Mouse (Mus musculus): ENCODE results near the gene Atrnl1. TPM values are rescaled to one million over a fixed set of nuclear protein-coding genes. Genes with fewer than 3 reads are reported as not detected.

Atrnl1 gene
- polyA plus RNA-seq, 2 experiments from 2014 or later = 0.13 to 0.33 TPM

- no peak for ATAC-seq
Observed at GRCm38 (mm10) chr19:58084826-58085225, 474.0 kb downstream of the Atrnl1 start.

DNA sequence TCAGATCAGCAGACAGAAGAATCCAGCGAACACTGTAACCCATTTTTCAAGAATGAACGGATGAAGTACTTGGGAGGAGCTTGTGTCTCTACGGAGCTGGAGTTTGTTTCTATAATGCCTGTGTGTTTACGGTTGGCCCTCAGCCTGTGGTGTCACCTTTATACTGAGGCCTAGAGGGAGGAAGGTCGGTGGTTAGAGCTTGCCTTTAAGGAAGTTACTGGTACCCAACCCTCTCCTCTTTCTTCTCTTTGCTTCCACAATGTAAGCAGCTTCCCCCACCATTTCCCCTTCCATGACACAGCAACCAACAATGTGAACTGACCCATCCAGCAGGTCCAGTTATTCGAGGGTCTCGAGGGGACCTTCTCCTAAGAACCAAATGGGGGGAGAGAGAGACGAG lies 475.9 kb downstream of the Atrnl1 start:
- ATAC-seq = no peak

GRCm38 (mm10) chr19:58087901-58088300 lies 477.1 kb downstream of the Atrnl1 start:
- ATAC-seq = no peak

DNA sequence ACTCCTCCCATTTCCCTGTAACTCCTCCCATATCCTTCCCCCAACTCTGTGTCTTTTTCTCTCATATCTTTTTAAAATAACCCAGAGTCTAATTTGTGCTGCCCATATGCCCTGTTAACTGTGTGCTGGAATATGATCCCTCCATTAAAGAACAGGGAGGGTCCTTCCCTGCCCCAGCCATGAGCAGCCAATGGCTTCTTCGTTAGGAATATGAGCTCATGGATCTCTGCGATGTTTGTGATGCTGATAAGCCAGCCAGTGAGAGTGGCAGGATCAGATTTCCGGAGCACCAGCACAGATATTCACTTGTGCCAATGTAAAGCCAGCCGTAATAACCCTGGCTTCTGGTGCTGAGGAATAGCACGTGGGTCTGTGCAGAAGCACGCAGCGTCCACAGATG lies 477.6 kb downstream of the Atrnl1 start:
- ATAC-seq = no peak

DNA sequence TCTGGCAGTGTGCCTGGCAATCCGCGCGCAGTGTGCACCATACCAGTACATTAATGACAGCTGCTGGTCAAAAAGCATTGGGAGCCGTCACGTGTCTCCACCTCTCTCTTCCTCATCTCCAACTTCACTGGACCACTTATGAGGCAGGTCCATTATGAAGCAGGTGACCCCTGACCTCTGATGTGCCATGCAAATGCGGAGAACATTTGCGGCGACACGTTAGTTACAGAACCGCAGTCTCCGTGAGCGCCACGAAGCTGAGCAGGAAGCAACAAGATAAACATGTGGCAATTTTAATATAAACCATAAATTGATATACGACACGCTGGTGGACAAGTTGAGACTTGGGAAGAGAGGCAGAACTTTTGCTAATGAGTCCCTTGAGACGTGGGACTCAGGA lies 481.1 kb downstream of the Atrnl1 start:
- no peak for ATAC-seq

- ATAC-seq = no peak
Observed at GRCm38 (mm10) chr19:58094781-58095543, 484.1 kb downstream of the Atrnl1 start.

DNA sequence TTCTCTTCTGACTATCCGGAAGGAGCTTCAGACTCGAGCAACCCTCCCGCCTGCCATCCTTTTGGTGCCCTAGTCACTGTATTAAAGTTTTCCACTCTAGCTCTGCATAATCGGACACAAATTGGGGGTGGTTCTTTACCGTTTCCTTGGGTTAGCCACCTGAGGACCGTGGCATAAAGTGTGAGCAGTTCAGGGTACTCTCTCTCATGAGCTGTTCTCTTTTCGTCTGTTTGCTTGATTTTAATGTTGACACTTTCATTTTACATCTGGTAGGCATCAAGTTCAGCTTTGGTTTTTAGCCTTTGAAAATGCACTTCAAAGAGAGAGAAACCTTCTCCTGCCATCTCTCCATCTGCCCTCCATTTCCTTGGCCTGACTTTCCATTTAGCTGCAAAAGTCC lies 484.9 kb downstream of the Atrnl1 start:
- ATAC-seq = peak; percentile 24

GRCm38 (mm10) chr19:58097195-58097594 lies 486.4 kb downstream of the Atrnl1 start:
- ATAC-seq = peak; percentile 75

DNA sequence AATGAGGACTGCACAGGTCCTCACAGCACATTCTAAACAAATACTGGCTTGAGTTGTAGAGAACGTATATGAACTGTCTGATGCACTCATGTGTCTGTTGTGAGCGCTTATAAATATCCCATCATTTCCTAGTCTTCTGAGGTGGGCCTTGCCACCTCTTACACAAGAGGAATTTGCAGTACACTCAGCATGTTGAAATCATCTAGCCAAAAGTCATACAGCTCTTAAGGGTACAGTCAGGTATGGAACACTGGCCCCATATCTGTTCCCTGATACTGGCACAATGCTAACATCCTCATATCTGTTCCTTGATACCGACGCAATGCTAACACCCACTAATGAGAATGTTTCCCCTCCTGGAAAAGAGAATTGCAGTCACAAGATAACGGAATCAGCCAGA lies 488.7 kb downstream of the Atrnl1 start:
- ATAC-seq = no peak

DNA sequence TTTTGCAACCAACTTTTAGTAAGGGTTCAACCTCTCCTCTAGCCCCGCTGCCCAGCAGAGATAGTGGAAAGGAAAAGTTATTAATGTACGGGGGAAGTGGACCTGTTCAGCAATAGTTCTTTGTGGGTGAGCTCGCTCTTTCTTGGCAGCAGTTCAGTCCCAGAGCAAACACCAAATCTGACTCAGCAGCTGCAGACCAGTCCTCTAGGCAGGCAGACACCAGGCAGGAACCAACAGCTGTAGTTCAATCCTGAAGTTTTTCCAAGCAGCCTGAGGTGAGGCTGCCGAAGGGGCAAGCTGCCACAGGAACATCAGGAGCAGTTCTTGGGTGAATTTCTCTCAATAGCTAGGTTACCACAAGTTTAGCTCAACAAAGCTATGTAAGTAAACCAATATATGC lies 489.5 kb downstream of the Atrnl1 start:
- ATAC-seq = no peak

DNA sequence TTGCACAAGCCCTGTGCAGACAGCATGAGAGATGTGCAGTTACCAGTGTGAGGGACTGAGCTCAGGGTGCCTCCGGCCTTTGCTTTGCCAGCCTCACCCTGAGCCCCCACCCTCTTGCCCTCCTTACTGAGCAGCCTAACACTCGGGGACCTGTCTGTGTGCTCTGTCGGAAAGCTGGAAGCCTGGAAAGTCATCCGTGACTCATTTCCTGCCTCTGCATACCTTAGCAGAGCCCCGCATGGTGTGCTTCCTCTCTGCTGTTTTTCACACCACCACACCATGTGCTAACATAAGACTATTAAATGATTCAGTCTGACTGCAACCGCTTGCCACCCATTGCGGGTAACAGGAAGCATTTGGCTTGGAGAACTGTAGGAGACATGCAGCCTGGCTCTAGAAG lies 493.7 kb downstream of the Atrnl1 start:
- peak; percentile 69 for ATAC-seq

DNA sequence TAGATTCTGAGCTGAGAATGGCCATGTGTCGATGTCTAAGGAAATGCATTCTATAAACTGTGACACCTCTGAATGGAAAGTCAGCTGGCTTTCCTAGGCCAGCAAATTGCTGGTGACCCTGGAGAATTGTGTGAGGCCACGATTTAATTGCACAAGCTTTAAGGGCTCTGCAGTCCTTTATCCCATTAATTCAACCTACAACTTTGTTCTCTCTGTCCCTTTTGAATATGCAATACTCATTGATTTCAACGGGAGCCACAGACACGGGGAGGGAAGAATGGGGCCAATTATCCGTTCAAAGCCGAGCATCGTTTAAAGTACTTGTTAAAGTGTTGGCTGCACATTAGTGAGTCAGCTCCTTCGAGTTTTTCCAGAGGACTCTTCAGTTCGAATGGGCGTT lies 496.8 kb downstream of the Atrnl1 start:
- no peak for ATAC-seq

DNA sequence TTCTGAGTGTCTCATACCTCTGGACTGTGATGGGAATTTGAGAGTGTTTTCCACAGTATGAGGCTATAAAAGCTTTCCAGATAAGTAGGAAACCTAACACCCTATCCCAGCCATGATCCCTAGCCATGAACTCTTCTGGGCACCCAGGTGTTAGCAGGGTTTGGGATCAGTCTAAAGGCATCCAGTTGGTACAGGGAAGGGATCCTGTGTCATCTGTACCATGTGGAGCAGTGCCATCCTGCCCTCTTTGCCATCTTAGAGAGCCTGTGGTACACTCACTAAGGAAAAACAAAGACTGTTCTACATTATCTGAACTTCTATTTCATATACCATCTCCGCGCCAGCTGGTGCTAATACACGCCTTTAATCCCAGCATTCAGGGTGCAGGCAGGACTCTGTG lies 499.7 kb downstream of the Atrnl1 start:
- no peak for ATAC-seq

- ATAC-seq = no peak
Observed at GRCm38 (mm10) chr19:58111291-58111690, 500.5 kb downstream of the Atrnl1 start.

DNA sequence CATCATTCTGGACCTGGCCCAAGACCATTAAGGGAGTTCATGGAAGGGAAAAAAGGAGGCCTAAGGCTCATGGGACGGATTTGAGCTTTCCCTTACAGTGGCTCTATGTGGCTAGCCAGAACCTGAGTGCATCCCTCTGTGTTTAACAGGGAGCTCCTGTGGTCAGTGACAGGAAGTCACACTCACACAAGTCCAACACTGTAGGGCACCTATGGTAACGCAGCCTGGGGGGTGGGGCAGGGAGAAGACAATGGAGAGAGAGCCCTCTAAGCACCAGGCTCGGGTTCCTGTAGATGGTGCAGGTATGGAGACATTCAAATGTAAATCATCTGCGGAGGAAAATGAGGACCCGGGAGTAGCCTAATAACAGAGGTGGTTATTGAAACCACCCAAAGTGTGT lies 501.3 kb downstream of the Atrnl1 start:
- ATAC-seq = no peak

- no peak for ATAC-seq
Observed at GRCm38 (mm10) chr19:58113092-58113731, 502.4 kb downstream of the Atrnl1 start.

DNA sequence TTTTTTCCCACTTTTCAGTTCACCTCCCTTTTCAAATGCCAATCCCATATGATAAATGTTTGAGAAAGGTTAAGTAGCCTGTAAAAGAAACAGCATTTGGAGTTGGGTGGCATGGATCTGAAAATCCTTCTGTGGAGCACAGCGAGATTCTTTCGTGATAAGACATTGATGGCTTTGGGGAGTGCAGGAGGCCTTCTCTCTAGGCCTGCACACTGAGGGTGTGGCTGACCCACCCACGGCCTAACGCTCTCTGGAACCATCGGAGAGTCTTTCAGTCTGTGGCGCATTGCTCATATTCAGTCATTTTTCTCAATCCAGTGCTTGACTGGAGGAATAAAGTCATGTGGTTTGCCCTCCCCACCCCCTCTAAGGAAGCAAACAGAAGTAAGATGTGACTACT lies 506.8 kb downstream of the Atrnl1 start:
- no peak for ATAC-seq

GRCm38 (mm10) chr19:58118141-58118835 lies 507.5 kb downstream of the Atrnl1 start:
- no peak for ATAC-seq

- no peak for ATAC-seq
Observed at GRCm38 (mm10) chr19:58118864-58119263, 508.0 kb downstream of the Atrnl1 start.

- ATAC-seq = no peak
Observed at GRCm38 (mm10) chr19:58119681-58120173, 508.9 kb downstream of the Atrnl1 start.

DNA sequence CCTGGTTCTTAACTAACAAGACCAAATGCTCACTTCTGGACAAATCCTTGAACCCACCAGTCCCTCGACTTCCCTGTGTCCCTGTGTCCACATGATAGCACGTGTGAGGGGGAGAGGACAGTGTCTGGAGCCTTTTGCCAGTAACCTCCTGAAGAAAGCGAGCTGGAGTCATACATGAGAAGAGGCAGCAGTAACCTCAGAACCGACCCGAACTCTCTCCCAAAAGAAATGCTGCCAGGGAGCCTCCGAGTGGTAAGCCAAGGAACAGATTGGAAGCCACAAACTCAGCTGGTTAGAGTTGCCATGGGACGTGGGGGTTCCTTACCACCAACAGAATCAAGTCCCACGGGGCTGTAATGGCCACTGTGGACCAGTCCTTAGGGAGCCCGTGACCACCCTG lies 509.8 kb downstream of the Atrnl1 start:
- no peak for ATAC-seq

- no peak for ATAC-seq
Observed at GRCm38 (mm10) chr19:58121628-58122027, 510.8 kb downstream of the Atrnl1 start.

- no peak for ATAC-seq
Observed at GRCm38 (mm10) chr19:58123620-58124019, 512.8 kb downstream of the Atrnl1 start.

DNA sequence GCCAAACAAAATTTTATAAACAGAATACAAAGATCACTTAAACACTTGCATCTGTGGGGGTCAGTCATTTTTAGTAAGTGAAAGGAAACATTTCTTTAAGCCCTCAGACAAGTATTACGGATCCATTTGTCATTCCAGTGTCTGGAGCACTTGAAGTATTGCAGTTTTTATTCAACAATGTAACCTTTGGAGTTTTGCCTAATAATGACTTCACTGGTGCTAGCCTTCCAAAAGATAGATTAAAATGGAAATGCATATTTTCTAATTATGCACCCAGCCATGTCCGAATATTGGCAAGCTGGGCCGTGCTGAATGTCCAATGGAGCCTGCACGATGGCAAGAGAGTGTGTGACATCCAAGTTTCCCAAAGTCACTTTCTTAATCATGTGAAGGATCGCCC lies 513.7 kb downstream of the Atrnl1 start:
- no peak for ATAC-seq
